Mouse (Mus musculus) ovary, postnatal 36 days (tissue): ENCODE measurements around the gene Fndc4.

Experiments
- DNase-seq: peaks from one replicate; pipeline ENCODE4 v3.0.0; 2022; ENCODE audit warnings: low spot score, mixed read lengths

The Fndc4 gene

DNA sequence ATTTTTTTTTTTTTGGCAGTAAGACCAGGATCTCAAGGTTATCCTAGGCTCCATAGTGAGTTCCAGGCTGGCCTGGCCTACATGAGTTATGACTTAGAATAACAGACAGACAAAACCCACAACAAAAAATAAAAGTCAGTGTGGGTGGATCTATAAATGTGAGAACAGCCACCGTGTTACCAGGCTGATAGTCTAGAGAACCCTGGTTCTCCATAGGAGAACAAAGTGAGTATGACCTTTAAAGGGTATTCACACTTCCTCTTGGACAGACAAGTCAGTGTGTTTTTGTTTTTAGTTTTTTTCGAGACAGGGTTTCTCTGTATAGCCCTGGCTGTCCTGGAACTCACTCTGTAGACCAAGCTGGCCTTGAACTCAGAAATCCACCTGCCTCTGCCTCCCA is 39.9 kb downstream of the Fndc4 start:
- DNase-seq = no peak

DNA sequence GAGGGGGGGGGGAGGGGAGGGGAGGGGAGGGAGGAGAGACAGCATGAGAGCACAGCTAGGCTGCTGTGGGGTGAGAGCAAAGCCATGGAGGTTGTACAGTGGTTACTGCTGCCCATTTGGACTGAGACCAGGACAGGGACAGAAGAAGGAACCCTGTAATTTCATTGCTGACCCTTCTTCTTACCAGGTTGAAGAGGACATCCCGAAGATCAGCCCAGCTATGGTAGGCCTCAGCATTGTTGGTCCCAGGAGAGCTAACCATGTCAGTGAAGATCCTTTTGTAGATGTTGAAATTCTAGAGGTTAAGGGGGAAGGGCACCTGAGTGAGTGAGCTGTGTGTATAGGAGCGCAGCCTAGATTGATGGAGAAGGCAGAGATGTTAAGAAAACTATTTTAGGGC is 40.5 kb downstream of the Fndc4 start:
- DNase-seq = no peak

DNA sequence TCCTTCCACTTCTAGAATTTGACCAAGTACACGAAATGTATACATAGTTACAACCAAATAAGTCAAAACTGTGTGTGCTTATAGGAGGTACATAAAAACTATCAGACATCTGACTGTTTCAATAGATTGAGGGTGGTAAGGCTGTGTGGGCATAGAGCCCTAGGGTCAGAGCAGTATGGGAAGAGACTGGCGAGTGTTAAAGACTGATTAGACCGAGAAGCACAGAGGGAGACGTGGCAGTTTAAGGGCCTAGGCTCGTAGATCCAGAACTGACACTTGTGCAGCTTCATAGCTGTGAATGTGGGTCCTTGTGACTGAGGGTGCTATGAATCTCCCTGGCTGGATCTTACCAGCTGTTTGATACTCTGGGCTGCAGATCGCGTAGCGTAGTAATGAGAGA is 41.0 kb downstream of the Fndc4 start:
- DNase-seq = no peak

DNA sequence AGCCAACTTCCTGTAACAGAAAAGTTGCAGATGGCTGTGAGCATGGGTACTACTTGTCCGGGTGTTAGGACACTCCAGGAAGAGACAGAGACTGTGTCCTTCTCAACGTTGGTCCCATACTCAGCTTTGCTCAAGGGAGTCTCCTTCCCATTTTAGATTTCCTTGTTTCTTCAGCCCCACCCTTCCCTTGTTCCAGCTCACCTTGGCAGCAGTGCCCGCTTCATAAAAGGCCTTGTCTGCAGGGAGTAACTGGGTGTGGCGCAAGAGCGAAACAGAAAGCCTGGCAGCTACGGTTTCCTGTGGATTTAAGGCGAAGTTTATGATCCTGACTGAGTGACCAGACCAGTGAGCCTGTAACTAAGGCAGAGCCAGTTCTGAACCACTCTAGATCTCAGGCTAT is 41.4 kb downstream of the Fndc4 start:
- DNase-seq = peak; percentile 43

DNA sequence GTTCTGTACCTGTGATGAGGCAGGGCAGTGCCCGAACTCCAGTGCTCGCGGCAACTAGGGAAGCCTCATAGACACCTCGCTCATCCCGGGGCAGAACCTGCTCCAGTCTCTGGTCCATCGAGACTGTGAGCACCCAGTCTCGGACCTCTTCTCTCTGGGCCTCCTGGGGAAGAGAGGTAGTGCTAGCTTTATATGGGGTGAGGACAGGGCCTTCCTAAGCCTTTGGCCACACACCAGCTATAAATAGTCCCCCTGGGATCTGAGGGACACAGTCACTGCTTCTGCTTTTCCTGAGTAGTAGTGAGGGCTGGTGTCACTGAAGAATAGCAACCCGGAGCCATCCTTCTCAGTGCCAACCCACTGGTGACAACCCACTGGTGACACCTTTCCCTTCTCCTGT is 42.1 kb downstream of the Fndc4 start:
- no peak for DNase-seq

DNA sequence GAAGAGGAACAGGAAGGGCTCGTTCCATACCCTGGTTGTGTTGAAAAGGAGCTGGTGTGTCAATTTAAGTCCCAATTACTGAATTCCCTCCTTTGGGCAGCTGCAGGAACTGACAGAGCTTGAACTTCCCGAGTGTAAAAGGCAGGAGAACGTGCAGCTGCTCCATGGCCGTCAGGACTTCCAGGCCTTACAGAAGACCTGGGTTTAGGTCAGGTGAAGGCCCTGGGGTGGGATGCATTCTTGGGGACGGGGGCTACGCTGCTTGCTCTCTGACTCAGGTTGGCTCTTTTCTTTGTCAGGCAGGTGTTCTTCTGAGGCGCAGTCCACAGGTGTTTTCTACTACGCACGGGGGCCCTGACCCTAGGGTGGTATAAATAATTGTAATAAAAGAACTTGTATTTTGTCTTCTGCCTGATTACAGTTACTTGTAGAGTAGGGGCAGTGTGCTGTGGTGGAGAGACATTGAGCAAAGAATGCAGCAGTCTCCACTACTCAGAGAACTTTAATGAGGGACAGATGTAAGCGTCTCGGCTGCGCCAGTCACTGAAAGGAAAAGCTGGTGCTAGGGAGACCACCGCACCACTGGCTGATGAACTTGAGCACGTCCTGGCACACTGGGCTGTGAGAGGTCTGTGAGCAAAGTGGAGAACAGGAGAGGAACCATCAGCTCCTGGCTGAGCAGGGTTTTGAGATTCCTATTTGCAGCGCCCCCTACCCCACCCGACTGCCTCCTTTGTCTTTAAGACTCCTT is 42.9 kb downstream of the Fndc4 start:
- no peak for DNase-seq

DNA sequence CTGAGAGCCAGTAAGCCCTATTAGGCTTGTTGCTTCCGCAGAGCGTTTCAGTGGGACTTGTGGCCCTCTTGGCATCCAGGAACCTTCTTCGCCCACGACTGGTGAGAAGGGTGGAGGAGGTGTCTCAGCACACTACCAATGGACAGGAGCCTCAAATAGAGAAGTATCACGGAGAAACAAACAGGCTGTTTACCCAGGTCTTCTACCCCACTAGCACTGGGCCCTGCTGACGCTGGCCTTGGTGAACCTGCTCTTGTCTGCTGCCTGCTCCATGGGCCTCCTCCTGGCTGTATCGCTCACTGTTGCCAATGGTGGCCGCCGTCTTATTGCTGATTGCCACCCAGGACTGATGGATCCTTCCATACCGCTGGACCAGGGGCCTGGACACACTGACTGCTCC is 43.7 kb downstream of the Fndc4 start:
- no peak for DNase-seq

DNA sequence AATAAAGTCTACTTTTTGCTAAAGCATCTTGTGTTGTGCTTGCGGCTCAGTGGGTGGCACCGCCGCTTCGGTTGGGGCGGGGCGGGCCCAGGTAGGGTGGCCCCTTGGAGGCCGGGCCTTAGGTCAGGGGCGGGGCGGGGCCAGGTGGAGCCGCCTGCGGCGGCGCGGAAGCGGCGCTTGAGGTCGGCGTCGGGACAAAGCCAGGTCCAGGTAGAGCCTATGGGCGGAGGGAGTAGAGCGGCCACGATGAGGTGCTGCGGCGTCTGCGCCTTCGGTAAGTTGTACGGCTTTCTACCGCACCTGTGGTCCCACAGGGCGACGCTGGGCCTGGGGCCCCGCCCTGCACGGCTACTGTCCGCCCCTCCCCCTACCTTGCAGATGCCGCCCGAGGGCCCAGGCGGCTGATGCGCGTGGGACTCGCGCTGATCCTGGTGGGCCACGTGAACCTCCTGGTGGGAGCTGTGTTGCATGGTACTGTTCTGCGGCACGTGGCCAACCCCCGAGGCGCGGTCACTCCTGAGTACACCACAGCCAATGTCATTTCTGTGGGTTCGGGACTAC is 44.3 kb downstream of the Fndc4 start, which contains the start of gene Krtcap3:
TSS of gene Krtcap3 (plus strand) at position 151 of the 561 bp plus-strand sequence.
- peak; percentile 57 for DNase-seq

DNA sequence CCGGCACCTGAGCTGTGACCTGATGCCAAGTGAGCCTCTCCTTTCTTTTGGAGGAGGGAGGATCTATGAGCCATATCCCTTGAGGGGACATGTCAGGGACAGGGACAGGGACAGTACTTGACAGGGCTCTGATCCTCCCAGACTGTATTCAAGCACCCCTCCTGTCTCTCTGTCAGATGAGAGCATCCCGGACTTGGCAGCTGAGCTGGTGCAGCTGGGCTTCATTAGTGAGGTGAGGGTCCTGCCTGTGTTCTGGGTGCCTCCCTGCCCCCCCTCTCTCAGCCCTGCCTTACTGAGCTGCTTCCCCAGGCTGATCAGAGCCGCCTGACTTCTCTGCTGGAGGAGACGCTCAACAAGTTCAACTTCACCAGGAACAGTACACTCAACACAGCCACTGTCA is 45.2 kb downstream of the Fndc4 start:
- DNase-seq = no peak
